Mouse (Mus musculus) adrenal gland, postnatal 25 days (tissue): ENCODE measurements at regions not wholly inside any gene's neighbourhood (a gene's known extent, or its start where the extent isn't known, plus 50 kb on each side); places are given as distances from the start of the nearest gene placed in this dataset.
"Not testable (repeated sequence)": the region's sequence is repeated elsewhere in the genome, so short reads cannot be mapped to it uniquely, and the experiment has no call there.

Experiments used
- DNase-seq: peaks from one replicate; pipeline ENCODE4 v3.0.0; 2021; ENCODE audit warnings: mixed read lengths

DNA sequence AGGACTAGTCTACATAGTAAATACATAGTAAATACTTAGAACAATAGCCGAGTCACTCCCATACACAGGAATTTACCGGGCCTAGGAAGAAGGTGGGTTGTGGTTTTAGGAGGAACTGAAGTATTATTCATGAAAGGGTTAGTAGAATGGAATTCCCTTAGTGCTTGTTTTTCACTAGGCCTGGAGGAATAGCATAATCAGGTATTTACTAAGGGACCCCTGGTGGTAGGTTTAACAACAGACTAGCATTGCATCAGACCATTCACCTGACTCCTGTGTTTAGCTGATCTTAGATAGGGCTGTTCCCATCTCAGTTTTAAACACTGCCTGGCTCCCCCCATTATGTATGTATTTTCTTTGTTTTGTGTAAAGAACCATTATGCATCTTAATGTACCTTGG is 339.0 kb downstream of the Dync2h1 start:
- DNase-seq = not testable (repeated sequence)

DNA sequence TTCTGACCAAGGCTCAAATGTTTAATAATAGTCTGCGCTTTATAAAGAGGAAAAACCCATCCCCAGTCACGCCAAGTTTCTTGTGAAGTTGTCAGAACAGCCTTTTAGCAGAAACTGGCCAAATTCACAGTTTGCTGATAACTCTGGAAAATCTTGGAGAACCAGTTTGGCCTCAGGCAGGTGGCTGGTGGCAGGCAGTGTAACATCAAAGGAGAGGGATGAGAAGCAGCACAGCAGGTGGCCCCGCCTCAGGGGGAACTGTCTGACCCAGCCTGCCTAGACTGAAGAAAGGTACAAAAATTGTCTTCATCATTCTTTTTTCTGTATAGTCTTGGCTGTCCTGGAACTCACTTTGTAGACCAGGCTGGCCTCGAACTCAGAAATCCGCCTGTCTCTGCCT is 349.3 kb downstream of the Dync2h1 start:
- not testable (repeated sequence) for DNase-seq

GRCm38 (mm10) chr9:6834470-6834869 is 349.8 kb downstream of the Dync2h1 start:
- no peak for DNase-seq

DNA sequence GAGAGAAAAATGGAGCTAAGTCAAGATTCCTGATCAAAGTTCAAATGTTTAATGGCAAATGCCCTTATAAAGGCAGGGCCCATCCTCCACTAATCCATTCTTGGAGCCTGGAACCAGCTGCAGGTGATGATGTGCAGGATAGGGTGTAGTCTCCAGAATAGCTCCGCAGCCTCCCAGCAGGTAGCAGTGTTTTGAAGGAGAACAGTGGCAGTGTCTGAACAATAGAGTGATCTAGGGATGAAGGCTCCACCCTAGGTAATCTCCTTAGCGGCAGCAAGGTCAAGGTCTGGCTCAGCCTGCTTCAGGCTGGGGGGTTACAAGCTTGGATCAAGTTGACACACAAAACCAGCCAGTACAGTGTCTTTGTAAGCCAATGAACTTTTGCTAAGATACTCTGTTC is 351.4 kb downstream of the Dync2h1 start:
- DNase-seq = no peak

- DNase-seq = not testable (repeated sequence)
Observed at GRCm38 (mm10) chr9:6831642-6832041, 352.6 kb downstream of the Dync2h1 start.

- no peak for DNase-seq
Observed at GRCm38 (mm10) chr9:6826581-6826980, 357.7 kb downstream of the Dync2h1 start.

DNA sequence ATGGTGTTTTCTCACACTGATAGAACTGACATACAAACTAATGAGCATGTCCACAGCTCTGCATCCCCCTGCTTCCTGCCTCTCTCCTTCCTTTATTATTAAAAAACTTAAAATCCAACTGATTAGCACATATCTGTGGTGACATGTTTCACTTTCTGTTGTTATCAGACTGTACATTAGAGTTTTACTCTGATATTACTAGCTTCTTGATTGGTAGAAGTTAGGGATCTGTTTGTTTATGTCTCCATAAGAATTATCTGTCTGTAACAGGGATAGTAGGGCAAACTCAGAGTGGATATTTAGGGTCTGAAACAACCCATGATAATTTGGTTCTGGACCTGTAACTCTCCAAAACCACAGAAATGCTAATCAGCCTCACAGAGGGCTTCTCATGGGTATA is 358.6 kb downstream of the Dync2h1 start:
- no peak for DNase-seq

- not testable (repeated sequence) for DNase-seq
Observed at GRCm38 (mm10) chr9:6823946-6824345, 360.3 kb downstream of the Dync2h1 start.

DNA sequence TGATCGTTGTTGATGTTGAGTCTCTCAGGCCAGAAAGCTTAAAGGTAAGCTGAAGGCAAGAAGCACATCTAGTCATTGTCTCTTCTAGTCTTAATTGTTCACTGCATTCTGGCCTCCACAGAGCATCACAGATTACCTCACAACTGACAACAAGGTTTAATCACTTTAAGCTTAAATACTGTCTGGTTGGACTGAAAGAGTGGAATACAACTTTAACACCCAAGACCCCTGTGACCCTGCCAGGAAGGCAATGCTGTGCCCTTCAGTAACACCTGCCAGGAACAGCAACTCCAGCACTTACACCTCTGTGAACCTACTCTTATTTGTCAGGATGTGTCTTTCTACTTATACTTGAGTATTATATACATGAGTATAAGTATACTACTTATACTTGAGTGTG is 360.7 kb downstream of the Dync2h1 start:
- DNase-seq = no peak

GRCm38 (mm10) chr9:6776671-6777070 is 407.6 kb downstream of the Dync2h1 start:
- DNase-seq = no peak

- no peak for DNase-seq
Observed at GRCm38 (mm10) chr9:6741478-6741877, 442.8 kb downstream of the Dync2h1 start.

- DNase-seq = no peak
Observed at GRCm38 (mm10) chr9:6736411-6736810, 447.8 kb downstream of the Dync2h1 start.

GRCm38 (mm10) chr9:6726411-6726810 is 456.8 kb upstream of the Ddi1 start:
- DNase-seq = no peak

DNA sequence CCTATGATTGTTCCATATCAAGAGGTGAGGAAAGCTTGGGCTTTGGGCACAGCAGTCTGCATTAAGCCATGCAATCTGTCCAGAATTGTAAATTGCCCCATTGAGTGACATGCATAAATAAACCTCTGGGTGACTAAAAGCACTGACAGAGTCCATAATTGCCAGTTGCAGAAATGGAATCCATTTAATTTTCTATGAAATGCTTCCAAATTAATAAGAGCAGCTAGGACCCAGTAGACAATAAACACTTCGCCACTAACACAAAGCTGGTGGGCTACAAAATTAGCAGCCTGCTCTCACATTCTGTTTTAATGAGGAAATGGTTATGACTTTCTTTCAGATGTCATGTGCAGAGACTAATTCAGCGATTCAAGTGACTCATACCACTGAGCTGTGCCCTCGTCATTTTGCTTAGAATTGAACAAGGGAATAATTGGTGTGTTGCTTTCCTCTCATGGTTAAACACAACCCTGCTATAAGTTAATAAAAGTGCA is 407.6 kb upstream of the Ddi1 start:
- no peak for DNase-seq

GRCm38 (mm10) chr9:6668001-6668969 is 398.6 kb upstream of the Ddi1 start:
- DNase-seq = peak; percentile 79

DNA sequence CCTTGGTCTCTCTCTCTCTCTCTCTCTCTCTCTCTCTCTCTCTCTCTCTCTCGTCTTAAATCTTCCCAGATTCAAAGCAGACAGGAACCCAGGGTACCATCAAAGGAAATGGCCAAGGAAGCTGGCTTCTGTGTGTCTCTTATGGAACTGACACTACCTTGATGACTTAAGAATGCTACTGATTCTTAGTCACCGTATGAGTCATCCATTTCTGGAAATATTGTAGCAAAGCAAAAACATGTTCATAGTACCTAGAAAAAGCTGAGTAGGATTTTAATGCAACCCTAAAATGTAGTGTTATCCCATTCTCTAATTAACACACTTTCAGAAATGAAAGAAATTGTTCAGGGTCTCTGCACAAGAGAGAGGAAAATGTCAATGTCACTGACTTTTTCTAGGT is 396.0 kb upstream of the Ddi1 start:
- no peak for DNase-seq

DNA sequence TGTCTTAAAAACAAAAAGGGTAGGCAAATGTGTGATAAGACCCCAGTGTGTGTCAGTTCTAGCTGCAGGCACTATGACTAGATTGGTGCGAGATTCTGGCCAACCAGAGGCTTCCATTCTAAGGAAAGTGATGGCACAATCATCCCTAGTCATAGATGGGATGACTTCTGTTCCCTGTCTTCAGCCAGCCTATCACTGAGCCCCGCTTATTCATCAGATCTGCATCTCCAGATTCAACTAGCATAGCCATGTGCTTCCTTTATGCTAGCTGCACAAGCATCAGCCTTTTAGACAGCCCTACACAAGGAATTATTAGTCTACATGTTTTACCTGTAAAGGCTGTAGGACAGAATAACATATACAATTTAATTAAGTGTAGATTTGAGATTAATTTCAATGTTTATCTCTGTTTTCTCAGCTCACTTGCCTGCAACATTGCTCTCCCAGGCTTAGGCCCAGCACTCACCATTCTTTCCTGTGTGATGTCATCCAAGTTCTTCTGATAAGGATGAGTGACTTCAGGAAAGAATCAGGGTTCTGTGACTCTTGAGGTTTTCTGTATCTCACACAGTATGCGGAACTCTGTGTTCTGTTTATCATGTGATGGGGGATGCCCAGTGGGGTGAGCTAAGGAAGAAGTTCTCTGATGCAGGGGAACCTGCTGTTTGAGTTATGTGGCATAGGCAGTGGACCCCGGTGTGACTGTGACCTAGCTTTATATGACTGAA is 382.8 kb upstream of the Ddi1 start:
- no peak for DNase-seq

DNA sequence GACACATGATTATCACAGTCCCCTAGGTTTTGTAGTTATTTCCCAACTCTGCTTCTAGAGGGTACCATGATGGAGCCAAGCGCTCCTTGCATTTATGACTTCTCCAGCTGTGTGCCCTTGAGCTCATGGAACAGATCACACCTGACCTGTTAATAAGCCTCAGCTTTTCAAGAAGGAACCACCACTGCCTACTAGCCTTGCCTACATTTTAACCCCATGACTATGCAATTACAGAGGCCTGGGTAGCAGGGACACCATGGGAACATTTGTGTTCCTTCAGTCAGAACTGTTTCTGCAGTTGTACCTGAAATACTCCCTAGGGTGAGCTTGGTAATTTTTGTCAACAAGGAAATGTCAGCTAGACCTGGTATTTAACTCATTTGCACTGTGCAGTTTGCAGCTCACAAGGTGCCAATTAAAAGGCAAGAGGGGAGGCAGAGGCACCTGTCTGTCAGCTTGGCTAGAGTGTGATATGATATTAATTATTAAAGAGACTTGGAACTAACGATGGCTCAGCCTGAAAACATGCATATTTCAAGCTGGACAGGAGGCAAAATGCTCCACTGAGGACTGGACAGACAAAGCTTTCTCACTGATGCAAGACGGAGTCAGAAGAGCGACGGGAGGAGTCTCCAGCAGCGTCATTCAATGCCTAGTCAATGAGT is 382.1 kb upstream of the Ddi1 start:
- no peak for DNase-seq

- no peak for DNase-seq
Observed at GRCm38 (mm10) chr9:6645796-6646309, 376.2 kb upstream of the Ddi1 start.

DNA sequence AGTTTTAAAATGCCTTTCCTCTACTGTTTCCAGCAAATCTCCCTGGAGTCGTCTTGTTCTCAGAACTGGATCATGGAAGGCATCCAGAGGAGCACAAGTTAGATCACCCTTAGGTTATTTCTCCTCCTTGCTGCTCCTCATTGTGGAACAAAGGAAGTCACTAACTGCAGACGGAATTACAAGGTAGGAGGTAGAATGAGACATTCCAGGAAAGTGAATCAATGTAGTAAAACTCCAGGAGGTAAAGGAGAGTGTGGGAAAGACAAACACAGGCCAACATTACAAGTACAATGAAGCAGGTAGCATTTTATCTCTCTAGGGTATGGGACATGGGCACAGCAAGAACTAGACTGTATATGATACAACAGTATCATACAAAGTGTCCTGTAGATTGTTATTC is 375.7 kb upstream of the Ddi1 start:
- DNase-seq = no peak

DNA sequence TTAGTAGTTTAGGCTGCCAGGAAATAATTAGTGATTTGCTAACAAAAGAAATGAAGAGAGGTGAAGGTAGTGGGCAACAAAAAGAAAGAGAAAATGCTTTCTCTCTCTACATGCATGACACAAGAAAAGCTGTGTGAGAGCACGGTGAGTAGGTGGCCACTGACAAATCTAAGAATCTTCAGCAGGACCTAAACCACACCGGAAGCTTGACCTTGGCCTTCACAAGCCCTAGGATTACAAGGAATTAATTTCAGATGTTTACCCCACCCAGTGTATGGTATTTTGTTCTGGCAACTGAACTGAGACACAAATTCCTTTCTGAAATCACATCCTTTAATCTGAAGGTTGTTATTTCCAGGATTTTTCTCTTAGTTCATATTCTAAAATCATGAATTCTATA is 347.5 kb upstream of the Ddi1 start:
- DNase-seq = no peak

- DNase-seq = no peak
Observed at GRCm38 (mm10) chr9:6609284-6609627, 339.6 kb upstream of the Ddi1 start.
